Mouse (Mus musculus) kidney, postnatal 25 days (tissue): ENCODE measurements around the gene Calcoco1.
"Not testable (repeated sequence)": the region's sequence is repeated elsewhere in the genome, so short reads cannot be mapped to it uniquely, and the experiment has no call there.

Source experiments
- DNase-seq, 2 experiments: peaks; one replicate each; pipeline ENCODE4 v3.0.0; 2021; ENCODE audit warnings: mixed read lengths in 2 of 2

Gene Calcoco1

DNA sequence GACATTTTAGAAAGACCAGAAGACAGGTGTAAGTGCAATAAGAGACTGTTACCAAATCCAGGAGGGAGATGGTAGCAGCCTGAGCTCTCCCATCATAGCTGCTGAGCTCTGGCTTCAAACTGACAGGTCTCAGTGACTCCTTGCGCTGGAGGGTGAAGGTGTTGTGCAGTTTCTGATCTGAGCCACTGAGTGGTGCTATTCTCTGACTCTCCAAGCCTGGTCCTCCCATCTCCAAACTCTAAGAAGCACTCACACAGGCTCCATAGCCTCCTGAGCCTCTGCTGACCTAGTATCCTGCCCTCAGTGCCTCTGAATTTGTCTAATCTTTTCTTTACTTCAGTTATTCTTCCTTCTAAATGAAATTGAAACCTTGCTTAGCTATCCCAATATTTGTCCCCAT lies 38.3 kb downstream of the Calcoco1 start:
- DNase-seq: no peak

DNA sequence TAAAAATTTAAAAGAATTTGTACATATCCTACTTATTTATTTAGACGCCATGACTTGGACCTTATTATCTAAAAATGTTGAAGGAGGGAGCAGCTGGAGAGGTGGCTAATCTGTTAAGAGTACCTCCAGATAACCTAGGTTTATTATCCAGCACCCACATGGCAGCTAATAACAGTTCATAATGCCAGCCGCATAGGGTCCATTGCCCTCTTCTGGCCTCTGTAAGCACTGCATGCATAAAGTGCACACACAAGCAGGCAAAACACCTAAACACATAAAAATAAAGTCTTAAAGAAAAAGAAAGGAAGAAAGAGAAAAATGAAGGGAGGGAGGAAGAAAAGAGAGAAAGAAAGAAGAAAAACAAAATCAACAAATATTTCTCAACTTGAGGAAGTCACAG lies 45.6 kb downstream of the Calcoco1 start:
- no peak for DNase-seq

DNA sequence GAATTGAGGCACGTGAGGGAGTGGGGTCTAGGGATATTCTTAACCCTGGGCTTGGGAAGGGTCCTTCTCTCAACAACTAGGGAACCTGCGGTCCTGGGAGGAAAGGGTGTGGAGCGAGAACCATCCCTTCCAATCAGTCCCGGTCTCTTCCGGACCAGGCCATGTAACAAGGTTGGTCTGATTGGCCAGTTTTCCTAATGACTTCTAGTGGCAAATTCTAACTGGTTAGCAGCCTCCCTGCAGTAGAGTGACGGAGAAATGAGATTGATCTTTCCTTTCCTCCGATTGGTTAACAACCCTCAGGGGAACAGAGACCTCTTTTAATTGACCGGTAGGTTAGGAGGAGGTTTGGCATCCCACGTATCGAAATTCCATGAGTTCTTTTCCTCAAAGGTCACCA lies 48.4 kb downstream of the Calcoco1 start:
- peak; percentile 48 to 81 for DNase-seq

DNA sequence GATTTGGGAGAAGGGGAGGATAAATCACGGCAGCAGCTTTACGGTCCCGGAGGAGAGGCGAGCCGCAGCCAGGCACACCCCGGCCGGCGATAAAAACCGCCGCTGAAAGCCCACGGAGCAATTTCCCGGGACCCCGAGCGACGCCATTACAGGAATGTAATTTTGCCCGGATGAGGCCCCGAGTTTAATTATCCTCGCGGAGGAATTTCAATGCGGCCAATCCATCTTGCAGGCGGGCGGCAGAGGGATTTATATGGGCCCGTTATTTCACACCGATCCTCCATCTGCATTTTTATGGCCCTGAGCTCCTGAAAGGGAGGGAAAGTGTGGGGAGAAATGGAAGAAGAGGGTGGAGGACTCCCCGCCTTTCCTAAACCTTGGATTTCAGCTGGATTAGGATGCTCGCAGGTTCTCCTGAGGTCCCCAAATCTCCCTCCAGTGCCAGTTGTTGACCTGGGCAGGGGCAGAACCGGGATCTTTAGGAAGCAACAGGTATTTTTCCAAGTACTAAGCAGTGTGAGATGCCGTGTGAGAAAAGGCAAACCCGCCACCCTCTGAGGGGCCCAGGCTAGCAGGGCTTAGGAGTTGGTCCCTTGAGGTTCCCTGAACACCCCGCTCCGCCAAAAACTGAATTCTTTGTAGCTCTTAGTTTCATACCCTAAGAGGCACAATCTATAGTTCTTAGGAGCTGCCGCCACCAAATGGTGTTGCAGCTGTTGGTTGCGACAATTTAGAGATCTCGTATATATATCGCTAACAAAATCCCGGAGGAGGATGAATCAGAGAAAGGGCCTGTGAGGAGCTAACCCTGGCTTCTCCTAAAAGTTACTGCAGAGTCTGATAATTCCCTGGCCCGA lies 49.5 kb downstream of the Calcoco1 start, which contains the start of gene Atp5g2:
Gene Atp5g2 (minus strand): TSS at position 138 of the 857 bp plus-strand sequence.
- DNase-seq: peak; percentile 47 to 66

DNA sequence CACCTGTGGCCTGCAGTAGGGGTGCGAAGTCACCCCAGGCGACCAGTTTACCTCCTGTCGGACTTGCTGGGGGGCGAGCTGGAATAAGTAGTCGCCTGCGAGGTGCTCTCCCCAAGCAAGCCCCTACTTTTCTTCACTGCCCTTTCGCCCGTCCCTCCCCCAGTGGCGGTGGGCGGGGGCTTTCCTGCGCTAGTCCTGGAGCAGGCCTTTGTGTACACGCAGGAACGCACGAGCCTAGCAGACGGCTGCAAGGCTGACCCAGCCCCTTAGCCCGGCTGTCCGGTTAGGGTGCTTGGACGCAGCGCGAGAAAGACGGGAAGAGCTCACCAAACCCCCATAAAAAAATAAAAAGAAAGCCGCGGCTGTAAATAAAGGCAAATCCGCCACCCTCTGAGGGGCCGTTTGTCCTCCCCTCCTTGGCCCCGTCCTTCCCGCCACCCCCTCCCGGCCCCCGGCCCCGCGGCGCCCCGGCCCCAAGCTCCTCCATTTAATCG lies 50.2 kb downstream of the Calcoco1 start:
- peak; percentile 87 to 95 for DNase-seq

DNA sequence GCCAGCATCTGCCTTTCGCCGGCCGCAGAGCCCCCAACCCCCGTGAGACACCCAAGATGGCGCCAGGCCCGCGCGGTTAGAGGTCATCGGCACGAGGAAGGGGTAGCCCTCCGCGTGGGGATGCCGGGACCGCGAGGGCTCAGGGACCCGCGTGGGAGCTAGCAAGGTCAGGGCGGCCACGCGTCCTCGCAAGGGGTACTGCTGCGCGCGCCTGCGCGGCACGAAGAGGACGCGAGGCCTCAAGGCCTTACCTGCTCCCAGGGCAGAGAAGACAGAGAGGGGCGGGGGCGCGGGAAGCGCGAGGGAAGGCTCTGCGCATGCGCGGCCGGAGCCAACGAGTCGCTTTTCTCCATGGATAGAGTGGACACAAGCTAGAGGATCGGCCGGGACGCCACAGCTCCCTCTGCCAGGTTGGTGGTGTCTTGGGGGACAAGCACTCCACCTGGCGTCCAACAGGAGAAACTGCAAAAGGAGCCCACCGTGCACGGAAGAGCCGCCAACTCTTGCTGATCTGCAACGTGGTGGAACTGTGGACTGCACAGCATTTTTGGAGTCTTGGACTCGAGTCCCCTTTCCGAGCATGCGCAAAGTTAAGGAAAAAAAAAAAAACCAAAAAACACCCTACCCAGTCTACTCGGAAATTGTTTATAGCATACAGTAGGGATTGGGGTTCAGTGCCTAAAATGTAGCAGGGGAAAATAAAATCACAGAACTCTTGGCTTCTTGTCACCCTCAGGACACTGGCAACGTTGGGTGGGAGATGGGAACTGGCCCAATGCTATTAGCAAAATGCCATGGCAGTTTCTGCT lies 51.0 kb downstream of the Calcoco1 start:
- DNase-seq: peak; percentile 97 to 98

DNA sequence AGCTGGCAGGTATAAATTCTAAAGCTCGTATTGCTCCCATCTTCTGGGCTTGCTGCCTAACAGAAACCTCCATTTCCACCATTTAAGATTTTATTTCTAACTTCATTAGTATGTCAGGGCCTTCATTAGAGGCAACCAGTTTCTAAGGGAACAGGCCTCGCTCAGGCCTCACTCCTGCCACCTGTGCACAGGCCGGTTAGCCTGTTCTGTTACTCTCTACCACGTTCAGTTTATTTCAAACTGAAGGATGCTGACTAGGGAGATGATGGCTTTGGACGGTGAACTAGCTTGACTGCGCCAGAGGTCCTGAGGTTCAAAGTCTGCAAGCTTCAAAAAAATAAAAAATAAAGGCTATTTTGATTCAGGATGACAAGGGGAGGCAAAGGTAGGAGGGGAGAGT lies 51.7 kb downstream of the Calcoco1 start:
- peak; percentile 39 to 60 for DNase-seq

DNA sequence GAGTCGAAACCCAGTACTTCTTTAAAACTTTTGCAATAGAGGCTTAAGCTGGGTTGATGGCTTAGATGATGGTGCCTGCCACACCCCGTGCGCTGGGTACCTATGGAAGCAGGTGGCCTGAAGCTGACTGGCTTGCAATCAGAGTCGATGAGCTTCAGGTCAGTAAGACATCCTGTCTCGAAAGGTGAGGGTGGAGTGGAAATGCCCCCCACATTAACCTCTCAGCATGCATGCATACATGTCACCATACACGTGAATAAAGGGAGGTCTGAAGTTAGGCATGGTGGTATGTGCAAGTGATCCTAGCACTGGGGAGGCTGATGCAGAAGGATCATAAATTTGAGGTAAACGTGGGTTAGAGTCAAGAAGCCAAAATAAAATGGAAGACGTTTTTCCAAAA lies 52.4 kb downstream of the Calcoco1 start:
- no peak for DNase-seq

DNA sequence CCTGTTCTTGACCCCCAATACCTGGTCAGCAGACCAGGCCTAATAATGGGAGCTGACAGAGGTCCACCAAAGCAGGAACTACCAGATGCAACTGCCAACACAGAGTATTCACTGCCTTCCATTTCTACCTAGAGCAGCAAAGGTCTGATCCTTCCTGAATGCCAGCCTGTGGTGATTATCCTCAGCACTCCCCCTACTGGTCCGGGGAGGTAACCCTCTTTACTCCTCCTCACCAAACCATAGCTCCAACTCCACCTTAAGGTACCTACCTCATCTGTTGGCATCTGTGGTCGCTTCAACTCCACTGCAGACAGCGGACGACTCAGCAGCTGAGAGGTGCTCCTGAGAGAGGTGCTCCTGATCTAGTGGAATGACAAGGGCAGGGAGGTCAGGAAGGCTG lies 56.5 kb downstream of the Calcoco1 start:
- DNase-seq: peak; percentile 68 to 79

DNA sequence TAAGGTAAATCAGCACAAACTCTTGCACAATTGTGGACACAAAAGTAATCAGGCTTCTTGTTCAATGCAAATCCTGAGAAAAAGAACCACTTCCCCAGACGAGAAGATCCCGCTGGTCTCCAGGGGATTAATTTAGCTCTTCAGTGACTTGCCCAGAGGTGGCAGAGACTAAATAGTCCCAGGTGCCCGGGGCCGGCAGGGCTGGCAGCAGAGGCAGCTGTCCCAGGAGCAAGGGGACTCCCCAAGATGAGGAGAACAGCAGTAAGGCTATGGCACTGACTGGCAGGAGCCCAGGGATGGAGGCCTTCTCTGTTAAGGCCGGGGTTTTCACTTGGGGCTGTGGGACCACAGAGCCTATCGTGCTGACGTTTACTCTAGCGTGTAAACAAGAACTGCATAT lies 58.2 kb downstream of the Calcoco1 start:
- no peak for DNase-seq

DNA sequence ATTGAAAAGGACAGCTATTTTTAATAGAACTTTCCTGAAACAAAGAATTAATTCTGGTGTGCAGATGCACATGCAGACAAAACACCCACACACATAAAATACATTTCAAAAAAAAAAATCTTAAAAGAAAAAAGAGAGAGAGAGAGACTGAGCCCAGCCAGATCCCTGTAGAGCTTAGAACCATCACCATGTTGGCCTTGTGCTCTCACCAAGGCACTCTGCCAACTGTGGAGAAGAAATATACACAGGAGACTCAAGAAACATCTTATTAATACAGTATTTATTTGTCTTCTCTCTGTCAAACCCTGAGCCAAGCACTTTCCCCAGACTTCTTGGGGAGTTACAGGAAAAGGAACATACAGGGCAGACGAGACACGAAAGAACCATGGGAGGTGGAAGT lies 59.4 kb downstream of the Calcoco1 start:
- not testable (repeated sequence) for DNase-seq

DNA sequence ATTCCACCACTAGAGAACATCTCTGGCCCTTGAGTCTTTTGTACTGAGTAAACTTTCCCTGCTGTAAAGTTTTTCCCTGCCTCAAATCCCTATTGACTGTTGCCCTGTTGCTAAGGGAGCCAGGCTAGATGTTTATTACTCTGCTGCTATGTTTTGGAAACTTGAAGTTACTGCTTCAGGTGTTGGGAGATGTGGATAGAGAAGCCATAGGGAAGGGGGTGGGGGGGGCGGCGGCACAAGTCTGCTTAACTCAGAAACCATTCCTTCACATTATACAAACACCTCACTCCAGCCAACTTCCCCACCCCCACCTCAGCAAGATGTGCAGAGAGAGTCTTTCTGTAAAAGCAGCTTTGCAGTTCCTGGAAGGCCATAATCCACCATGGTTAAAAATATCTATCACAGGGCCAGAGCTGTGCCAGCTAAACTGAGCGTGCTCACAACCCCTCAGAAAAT lies 64.0 kb downstream of the Calcoco1 start:
- DNase-seq: no peak
